Mouse (Mus musculus) E14TG2a.4 (cell line): ENCODE measurements around the gene Hint1.

Experiments used
- H3K27me3 ChIP-seq: 2 replicates; pipeline ENCODE4 v1.6.1; 2014; ENCODE audit warnings: low read length, control low read depth; ENCODE audit not compliant: insufficient read depth
- H3K36me3 ChIP-seq: 2 replicates; pipeline ENCODE4 v1.6.1; 2014; ENCODE audit warnings: low read length, control low read depth; ENCODE audit not compliant: insufficient read depth
- H3K4me1 ChIP-seq: replicated peaks from 2 replicates; pipeline ENCODE4 v1.6.1; 2014; ENCODE audit warnings: low read depth, low read length, control low read depth
- H3K4me3 ChIP-seq: replicated peaks from 2 replicates; pipeline ENCODE4 v1.5.1; 2014; ENCODE audit warnings: mild to moderate bottlenecking, low read length
- H3K9me3 ChIP-seq: 2 replicates; pipeline ENCODE4 v1.6.1; 2014; ENCODE audit warnings: low read length, control low read depth
- CTCF ChIP-seq: conservative IDR thresholded peaks from 2 replicates; pipeline ENCODE4 v1.5.1; 2014; ENCODE audit warnings: low read length
- NANOG ChIP-seq: IDR thresholded peaks from 2 replicates; pipeline ENCODE4 v1.6.1; 2014; ENCODE audit warnings: borderline replicate concordance, low read length, mixed read lengths
- POU5F1 ChIP-seq: IDR thresholded peaks from 2 replicates; pipeline ENCODE4 v1.6.1; 2014; ENCODE audit warnings: low read length, borderline replicate concordance

Gene Hint1

GRCm38 (mm10) chr11:54866119-54867048 lies at the start of gene Hint1:
Gene Hint1 (plus strand): TSS chr11:54866383.
- TF ChIP-seq NANOG (no peak), CTCF (no peak), POU5F1 (no peak)
- peak within 1 kb of the TSS; percentile 94 for H3K4me3 ChIP-seq
- H3K4me1 ChIP-seq = peaks cover 60% of the 10 kb centered on the region
- peaks cover 41% of the 10 kb centered on the region for H3K36me3 ChIP-seq
- no peaks in the 10 kb centered on the region for H3K9me3 ChIP-seq
- H3K27me3 ChIP-seq = no peaks in the 10 kb centered on the region

DNA sequence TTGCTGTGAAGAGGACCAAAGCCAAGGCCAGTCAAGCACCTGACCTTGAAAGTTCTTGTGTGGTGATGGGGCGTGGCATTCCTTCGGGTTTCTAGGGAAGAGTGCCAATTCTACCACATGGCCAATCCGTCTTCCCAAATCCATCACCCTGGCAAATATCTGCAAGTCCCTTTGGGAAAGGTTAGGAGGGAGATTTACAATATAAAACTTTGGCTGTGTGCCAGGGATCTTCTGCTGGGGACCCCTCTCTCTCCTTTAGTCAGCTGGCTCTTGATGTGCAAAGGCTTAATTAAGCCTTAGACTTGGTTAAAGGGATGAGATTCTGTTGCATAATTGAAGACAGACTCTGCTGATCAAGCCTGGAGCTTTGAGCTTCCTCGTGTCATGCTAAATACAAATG lies 48.7 kb upstream of the Hint1 start:
- Histone ChIP-seq H3K9me3 (peaks cover 21% of the 10 kb centered on the region), H3K4me3 (no peak overlapping the region), H3K27me3 (peaks cover 12% of the 10 kb centered on the region), H3K36me3 (no peaks in the 10 kb centered on the region), H3K4me1 (peaks cover 16% of the 10 kb centered on the region)
- no peak for TF ChIP-seq NANOG

- H3K4me1 ChIP-seq = peaks cover 16% of the 10 kb centered on the region
- H3K9me3 ChIP-seq = peaks cover 23% of the 10 kb centered on the region
- TF ChIP-seq CTCF (no peak), NANOG (no peak)
- H3K27me3 ChIP-seq = peaks cover 18% of the 10 kb centered on the region
- H3K4me3 ChIP-seq = peak overlapping the region; percentile 50; the same call in 1 of the 2 replicates
- H3K36me3 ChIP-seq = no peaks in the 10 kb centered on the region
Measured at GRCm38 (mm10) chr11:54819489-54819888, 46.7 kb upstream of the Hint1 start.

GRCm38 (mm10) chr11:54823467-54823866 lies 42.7 kb upstream of the Hint1 start:
- no peaks in the 10 kb centered on the region for H3K36me3 ChIP-seq
- no peak for TF ChIP-seq POU5F1
- no peak for TF ChIP-seq CTCF
- TF ChIP-seq NANOG = no peak
- peaks cover 16% of the 10 kb centered on the region for H3K4me1 ChIP-seq
- H3K4me3 ChIP-seq = no peak overlapping the region
- peaks cover 18% of the 10 kb centered on the region for H3K27me3 ChIP-seq
- peaks cover 21% of the 10 kb centered on the region for H3K9me3 ChIP-seq

DNA sequence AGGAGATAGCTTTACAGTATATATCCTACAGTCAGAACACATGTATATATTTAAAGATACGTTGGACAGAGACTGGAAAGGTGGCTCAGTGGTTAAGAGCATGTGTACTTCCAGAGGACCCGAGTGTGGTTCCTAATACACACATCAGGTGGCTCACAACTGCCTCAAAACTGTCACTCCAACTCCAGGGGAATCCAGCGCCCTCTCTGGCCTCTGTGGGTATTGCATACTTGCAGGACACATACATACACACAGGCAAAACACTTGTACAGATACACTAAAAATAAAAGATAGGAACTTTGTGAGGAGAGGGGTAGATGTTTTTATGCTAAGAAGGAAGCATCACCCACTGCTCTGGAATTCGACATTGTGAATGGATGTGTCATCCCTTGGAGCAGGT lies 40.4 kb upstream of the Hint1 start:
- Histone ChIP-seq H3K27me3 (peaks cover 11% of the 10 kb centered on the region), H3K9me3 (peaks cover 16% of the 10 kb centered on the region), H3K36me3 (no peaks in the 10 kb centered on the region), H3K4me1 (peaks cover under 1% of the 10 kb centered on the region; the same call in 1 of the 2 replicates), H3K4me3 (no peak overlapping the region)
- TF ChIP-seq POU5F1 (no peak), NANOG (no peak), CTCF (peak; percentile 95)

- H3K4me1 ChIP-seq = no peaks in the 10 kb centered on the region
- no peaks in the 10 kb centered on the region for H3K36me3 ChIP-seq
- H3K9me3 ChIP-seq = peaks cover 16% of the 10 kb centered on the region
- peaks cover 7% of the 10 kb centered on the region for H3K27me3 ChIP-seq
- TF ChIP-seq NANOG (no peak), POU5F1 (no peak), CTCF (no peak)
- no peak overlapping the region for H3K4me3 ChIP-seq
Measured at GRCm38 (mm10) chr11:54826819-54827218, 39.4 kb upstream of the Hint1 start.

DNA sequence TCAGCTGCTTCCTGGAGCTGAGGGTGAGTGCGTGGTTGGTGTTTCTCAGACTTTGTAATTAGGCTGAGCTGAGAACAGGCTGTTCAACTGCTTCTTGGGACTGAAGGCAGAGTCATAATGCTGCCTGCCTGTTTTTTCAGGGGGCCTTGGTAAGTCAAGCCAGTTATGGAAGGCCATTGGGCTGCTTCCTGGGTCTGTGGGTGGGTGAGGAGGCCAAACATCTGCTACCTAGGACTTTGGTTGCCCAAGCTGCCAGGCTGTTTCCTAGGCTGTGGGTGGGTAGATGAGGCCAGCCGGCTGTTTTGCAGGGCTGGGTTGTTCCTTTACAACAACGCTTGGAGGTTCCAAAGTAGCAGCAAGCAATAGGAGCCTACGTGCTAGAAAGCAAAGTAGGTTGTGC lies 32.4 kb upstream of the Hint1 start:
- no peaks in the 10 kb centered on the region for H3K9me3 ChIP-seq

GRCm38 (mm10) chr11:54834596-54834995 lies 31.6 kb upstream of the Hint1 start:
- H3K9me3 ChIP-seq = no peaks in the 10 kb centered on the region
- TF ChIP-seq NANOG = no peak
- peak; percentile 95 for TF ChIP-seq CTCF
- no peaks in the 10 kb centered on the region for H3K36me3 ChIP-seq
- H3K4me3 ChIP-seq = no peak overlapping the region
- H3K4me1 ChIP-seq = peaks cover 5% of the 10 kb centered on the region
- no peaks in the 10 kb centered on the region for H3K27me3 ChIP-seq

More for the DNA sequence above, 32.4 kb upstream of the Hint1 start:
- H3K36me3 ChIP-seq = no peaks in the 10 kb centered on the region
- H3K27me3 ChIP-seq = no peaks in the 10 kb centered on the region
- peaks cover 5% of the 10 kb centered on the region; the same call in 1 of the 2 replicates for H3K4me1 ChIP-seq
- no peak overlapping the region for H3K4me3 ChIP-seq
- TF ChIP-seq POU5F1 (no peak), CTCF (no peak), NANOG (no peak)
